Mouse (Mus musculus) liver, embryonic 16.5 days (tissue): ENCODE data around the gene Muc1. TPM values are rescaled to one million over a fixed set of nuclear protein-coding genes. Genes with fewer than 3 reads are reported as not detected.

Source experiments
- ATAC-seq: fragments of 200-750 bp; cut with Nextera tagmentation; 2 replicates; pipeline ENCODE4 v1.8.0; 2017; ENCODE audit warnings: low read depth, mild to moderate bottlenecking, moderate number of reproducible peaks, moderate library complexity
- H3K27ac ChIP-seq: fragments of 300-500 bp; sonication (generic); 2 replicates; pipeline ENCODE4 v1.5.1; 2014; ENCODE audit warnings: mild to moderate bottlenecking, low read length
- H3K27me3 ChIP-seq: fragments of 300-500 bp; sonication (generic); 2 replicates; pipeline ENCODE4 v1.6.1; 2014; ENCODE audit warnings: low read depth, low read length, mixed read lengths; ENCODE audit not compliant: control insufficient read depth, insufficient read depth
- H3K36me3 ChIP-seq: fragments of 300-500 bp; sonication (generic); 2 replicates; pipeline ENCODE4 v1.6.1; 2014; ENCODE audit warnings: mild to moderate bottlenecking; ENCODE audit not compliant: control insufficient read depth, insufficient read depth
- H3K4me1 ChIP-seq: fragments of 300-500 bp; sonication (generic); 2 replicates; pipeline ENCODE4 v1.6.1; 2014; ENCODE audit warnings: low read depth, low read length, mixed read lengths; ENCODE audit not compliant: control insufficient read depth
- H3K4me2 ChIP-seq: fragments of 300-500 bp; sonication (generic); 2 replicates; pipeline ENCODE4 v1.6.1; 2014; ENCODE audit warnings: low read depth, low read length, mixed read lengths
- H3K4me3 ChIP-seq: fragments of 300-500 bp; sonication (generic); 2 replicates; pipeline ENCODE4 v1.5.1; 2014; ENCODE audit warnings: low read depth, mild to moderate bottlenecking, low read length
- H3K9ac ChIP-seq: fragments of 300-500 bp; sonication (generic); 2 replicates; pipeline ENCODE4 v1.6.1; 2014; ENCODE audit warnings: low read depth, low read length
- H3K9me3 ChIP-seq: fragments of 300-500 bp; sonication (generic); replicated peaks from 2 replicates; pipeline ENCODE4 v1.6.1; 2016; ENCODE audit warnings: low read length; ENCODE audit not compliant: control insufficient read depth
- WGBS: fragments of 180-500 bp; shearing (Covaris S2); extraction: QIAGEN DNeasy Blood & Tissue Kit; methylation state at CpG from one replicate; pipeline ENCODE4 v1.1.7; 2014; ENCODE audit not compliant: insufficient replicate concordance; 5-methylcytosine and 5-hydroxymethylcytosine counted together
- polyA plus RNA-seq: library from polyadenylated mRNA; unstranded; fragments of >200 nt; fragmentation: Nextera tagmentation; extraction: Ambion mirVana; gene quantifications from 2 replicates; pipeline ENCODE4 v1.2.1, GENCODE M21; 2015

Gene Muc1
- polyA plus RNA-seq, 1 experiment from 2014 or later = 1.0 TPM

- H3K27me3 ChIP-seq = peaks cover 45% of the 10 kb centered on the region
- no peaks in the 10 kb centered on the region for H3K36me3 ChIP-seq
- no peak overlapping the region; the same call in 1 of the 2 replicates for H3K27ac ChIP-seq
- H3K9ac ChIP-seq = peak overlapping the region; percentile 47; the same call in 1 of the 2 replicates
- H3K4me3 ChIP-seq = peak overlapping the region; percentile 50
- H3K4me2 ChIP-seq = peak overlapping the region; percentile 61
- peak; percentile 39 for ATAC-seq
- peaks cover 2% of the 10 kb centered on the region for H3K4me1 ChIP-seq
- 43% methylated on average over 7 of the region's 7 CpGs for WGBS
- no peaks in the 10 kb centered on the region for H3K9me3 ChIP-seq
Observed at GRCm38 (mm10) chr3:89278107-89278506, 49.2 kb downstream of the Muc1 start.

- H3K4me2 ChIP-seq = peak overlapping the region; percentile 61
- H3K27ac ChIP-seq = peak overlapping the region; percentile 24; the same call in 1 of the 2 replicates
- peaks cover 2% of the 10 kb centered on the region for H3K4me1 ChIP-seq
- 11% methylated on average over 8 of the region's 8 CpGs for WGBS
- no peak for ATAC-seq
- peak overlapping the region; percentile 50 for H3K4me3 ChIP-seq
- peak overlapping the region; percentile 47; the same call in 1 of the 2 replicates for H3K9ac ChIP-seq
- no peaks in the 10 kb centered on the region for H3K36me3 ChIP-seq
- peaks cover 45% of the 10 kb centered on the region for H3K27me3 ChIP-seq
- H3K9me3 ChIP-seq = no peaks in the 10 kb centered on the region
Observed at GRCm38 (mm10) chr3:89278643-89279042, 49.8 kb downstream of the Muc1 start.

GRCm38 (mm10) chr3:89279153-89279890 is 50.5 kb downstream of the Muc1 start:
- Histone ChIP-seq H3K4me1 (peaks cover 2% of the 10 kb centered on the region), H3K9me3 (no peaks in the 10 kb centered on the region), H3K4me2 (peak overlapping the region; percentile 61), H3K27me3 (peaks cover 45% of the 10 kb centered on the region), H3K36me3 (no peaks in the 10 kb centered on the region), H3K27ac (peak overlapping the region; percentile 73), H3K9ac (peak overlapping the region; percentile 47), H3K4me3 (peak overlapping the region; percentile 50)
- ATAC-seq = peak; percentile 63
- WGBS = 4% methylated on average over 35 of the region's 35 CpGs

- peak overlapping the region; percentile 73 for H3K27ac ChIP-seq
- no peaks in the 10 kb centered on the region for H3K9me3 ChIP-seq
- peak overlapping the region; percentile 61 for H3K4me2 ChIP-seq
- H3K4me1 ChIP-seq = peaks cover 2% of the 10 kb centered on the region
- peak; percentile 14; the same call in 1 of the 2 replicates for ATAC-seq
- H3K36me3 ChIP-seq = no peaks in the 10 kb centered on the region
- 1% methylated on average over 29 of the region's 29 CpGs for WGBS
- H3K4me3 ChIP-seq = peak overlapping the region; percentile 50
- H3K27me3 ChIP-seq = peaks cover 45% of the 10 kb centered on the region
- peak overlapping the region; percentile 6; the same call in 1 of the 2 replicates for H3K9ac ChIP-seq
Observed at GRCm38 (mm10) chr3:89280050-89280605, 51.3 kb downstream of the Muc1 start.

- Histone ChIP-seq H3K9ac (peak within 1 kb of the TSS; percentile 41; the same call in 1 of the 2 replicates), H3K27ac (peak within 1 kb of the TSS; percentile 73), H3K9me3 (no peaks in the 10 kb centered on the region), H3K4me2 (peak within 1 kb of the TSS; percentile 61), H3K27me3 (peaks cover 45% of the 10 kb centered on the region), H3K36me3 (no peaks in the 10 kb centered on the region), H3K4me3 (peak within 1 kb of the TSS; percentile 50), H3K4me1 (peaks cover 2% of the 10 kb centered on the region)
- WGBS = under 1% methylated on average over 52 of the region's 52 CpGs
- ATAC-seq = peak; percentile 75
Observed at GRCm38 (mm10) chr3:89280606-89281511, 52.0 kb downstream of the Muc1 start, which contains the start of gene Efna1. Efna1 (minus strand) TSS chr3:89281142.

- peak overlapping the region; percentile 50; the same call in 1 of the 2 replicates for H3K4me3 ChIP-seq
- WGBS = 13% methylated on average over 20 of the region's 20 CpGs
Observed at GRCm38 (mm10) chr3:89281579-89282290, 52.9 kb downstream of the Muc1 start.

GRCm38 (mm10) chr3:89282291-89282643 is 53.4 kb downstream of the Muc1 start:
- H3K27ac ChIP-seq = no peak overlapping the region
- H3K4me3 ChIP-seq = no peak overlapping the region
- no peaks in the 10 kb centered on the region for H3K9me3 ChIP-seq
- 15% methylated on average over 4 of the region's 4 CpGs for WGBS
- no peak for ATAC-seq
- peaks cover 2% of the 10 kb centered on the region for H3K4me1 ChIP-seq
- H3K9ac ChIP-seq = no peak overlapping the region
- H3K27me3 ChIP-seq = peaks cover 45% of the 10 kb centered on the region
- H3K4me2 ChIP-seq = no peak overlapping the region
- H3K36me3 ChIP-seq = no peaks in the 10 kb centered on the region

More at GRCm38 (mm10) chr3:89281579-89282290, 52.9 kb downstream of the Muc1 start:
- Histone ChIP-seq H3K9ac (no peak overlapping the region), H3K36me3 (no peaks in the 10 kb centered on the region), H3K27ac (peak overlapping the region; percentile 13; the same call in 1 of the 2 replicates), H3K27me3 (peaks cover 45% of the 10 kb centered on the region), H3K4me2 (peak overlapping the region; percentile 61), H3K9me3 (no peaks in the 10 kb centered on the region), H3K4me1 (peaks cover 2% of the 10 kb centered on the region)
- no peak for ATAC-seq
